In the genomic region with DNA sequence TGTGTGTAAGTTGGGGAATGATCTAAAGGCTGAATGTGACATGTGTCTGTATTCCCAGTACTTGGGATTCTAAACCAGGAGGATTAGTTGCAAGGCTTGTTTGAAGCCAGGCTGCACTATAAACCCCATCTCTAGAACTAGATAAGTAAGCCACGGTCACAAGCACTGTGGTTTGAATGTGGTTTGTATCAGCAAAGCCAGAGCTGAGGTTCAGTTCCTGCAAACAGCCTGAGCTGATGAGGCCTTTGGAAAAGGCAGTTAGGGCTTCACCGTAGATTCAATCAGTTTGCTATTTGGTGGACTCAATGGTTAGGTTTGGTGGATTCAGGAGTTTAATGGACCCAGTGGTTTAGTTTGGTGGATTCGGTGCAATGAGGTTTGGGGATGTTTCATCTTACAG, we compare ENCODE assay signal across 20 mouse cellular contexts. TPM values are rescaled to one million over a fixed set of nuclear protein-coding genes. Genes with fewer than 3 reads are reported as not detected.
"Had no signal": no experiment of that assay in that cellular context is flagged by ENCODE, and none has a peak within 500 bp of the region (broad histone marks: within the 10 kb centered on the region; RNA-seq: fewer than 3 reads in every experiment).

No protein-coding gene starts in this region.

- ATAC-seq: midbrain, embryonic 16.5 days had no signal

- H3K4me2 ChIP-seq: lung, embryonic 14.5 days; midbrain, embryonic 12.5 days; neural tube, embryonic 13.5 days; neural tube, embryonic 15.5 days; stomach, embryonic 15.5 days had no signal

- H3K36me3 ChIP-seq: midbrain, embryonic 10.5 days; midbrain, embryonic 12.5 days; neural tube, embryonic 13.5 days; neural tube, embryonic 15.5 days; stomach, embryonic 15.5 days had no signal

- H3K4me1 ChIP-seq: midbrain, embryonic 10.5 days; midbrain, embryonic 12.5 days; neural tube, embryonic 15.5 days; stomach, embryonic 15.5 days had no signal

- H3K27ac ChIP-seq: midbrain, embryonic 10.5 days; midbrain, embryonic 12.5 days; neural tube, embryonic 13.5 days; neural tube, embryonic 15.5 days; stomach, embryonic 15.5 days; stomach, postnatal 0 days had no signal

- H3K4me3 ChIP-seq: megakaryocyte, embryonic 14.5 days; midbrain, embryonic 10.5 days; midbrain, embryonic 12.5 days; myocyte; neural tube, embryonic 13.5 days; neural tube, embryonic 15.5 days; stomach, embryonic 15.5 days had no signal

- DNase-seq: lung, adult 18-20 months; lung, embryonic 14.5 days; lung, postnatal 10 days; lung, postnatal 4 days; midbrain, embryonic 14.5 days; right cerebral cortex, postnatal 25 days; right cerebral cortex, postnatal 4 days; spleen, adult 18-20 months; thymus, adult 2 months; thymus, postnatal 25 days; thymus, postnatal 4 days had no signal

- H3K9ac ChIP-seq: lung, embryonic 14.5 days; midbrain, embryonic 12.5 days; neural tube, embryonic 13.5 days; neural tube, embryonic 15.5 days; stomach, embryonic 15.5 days had no signal

- H3K9me3 ChIP-seq: megakaryocyte, embryonic 14.5 days; midbrain, embryonic 10.5 days; midbrain, embryonic 12.5 days; neural tube, embryonic 13.5 days; neural tube, embryonic 15.5 days; stomach, embryonic 15.5 days had no signal

- H3K27me3 ChIP-seq: midbrain, embryonic 12.5 days; neural tube, embryonic 13.5 days; stomach, embryonic 15.5 days had no signal

RNA-seq across cellular contexts. Expression of gene Lrrc18, which starts 39.7 kb away (rescaled TPM):
- polyA plus RNA-seq: myocyte had no signal
